Mouse (Mus musculus): ENCODE results near the gene Lrch4.
"Not testable (repeated sequence)": the region's sequence is repeated elsewhere in the genome, so short reads cannot be mapped to it uniquely, and the experiment has no call there.

Lrch4 gene

DNA sequence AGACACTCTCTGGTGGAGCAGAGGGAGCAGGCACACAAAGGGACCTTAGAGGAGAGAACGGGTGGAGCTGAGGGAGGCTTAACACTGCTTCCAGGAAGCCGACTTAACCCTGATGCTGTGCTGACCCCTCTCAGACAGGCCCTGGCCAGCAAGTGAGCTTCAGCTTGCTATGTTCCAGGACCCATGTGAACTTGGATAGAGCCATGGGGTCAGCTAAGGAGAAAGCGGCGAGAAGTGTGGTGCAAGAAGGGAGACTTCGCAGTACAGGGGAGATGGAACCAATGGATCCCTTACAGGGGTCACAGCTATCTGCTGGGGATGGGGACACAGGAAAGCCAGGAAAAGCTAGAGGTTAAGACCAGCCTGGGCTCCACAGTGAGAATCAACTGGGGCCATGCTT is 15.8 kb upstream of the Lrch4 start:
- no peak for DNase-seq (ENCODE audit: low spot score in 2 of 2)

DNA sequence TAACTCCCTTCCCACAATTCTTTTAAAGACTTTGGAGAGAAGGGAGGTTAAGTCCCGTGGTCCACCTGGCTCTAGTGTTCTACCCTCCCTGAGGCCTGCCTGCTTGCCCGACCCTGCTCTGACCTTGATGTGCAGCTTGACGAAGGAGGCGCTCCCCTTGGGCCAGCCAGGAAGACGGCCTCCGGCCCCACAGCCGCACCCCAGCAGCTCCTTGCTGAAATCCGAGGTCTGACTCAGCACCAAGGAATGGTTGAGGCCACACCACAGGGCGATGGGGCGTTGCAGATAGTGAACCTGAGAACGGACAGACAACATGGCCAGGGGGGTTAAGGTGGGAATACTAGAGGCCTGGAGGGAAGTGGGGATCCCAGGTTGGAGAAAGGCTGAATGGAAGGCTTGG is 15.4 kb upstream of the Lrch4 start, which contains the start of gene Pcolce:
Pcolce (minus strand) TSS at position 235 of the 400 bp plus-strand sequence.
- DNase-seq (ENCODE audit: low spot score in 2 of 2): peak in 1 of 2 experiments; percentile 73

DNA sequence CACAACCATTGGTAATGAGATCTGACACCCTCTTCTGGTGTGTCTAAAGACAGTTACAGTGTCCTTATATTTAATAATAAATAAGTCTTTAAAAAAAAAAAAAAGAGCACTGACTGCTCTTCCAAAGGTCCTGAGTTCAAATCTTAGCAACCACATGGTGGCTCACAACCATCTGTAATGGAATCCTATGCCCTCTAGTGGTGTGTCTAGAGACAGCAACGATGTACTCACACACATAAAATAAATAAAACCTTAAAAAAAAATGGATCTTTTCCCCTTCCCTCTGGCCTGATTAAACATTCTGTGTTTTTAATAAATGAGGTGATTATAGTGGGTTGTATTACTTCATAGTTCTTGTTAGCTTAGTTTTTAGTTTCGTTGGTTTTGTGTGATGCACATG is 14.0 kb upstream of the Lrch4 start:
- DNase-seq (ENCODE audit: low spot score in 2 of 2): not testable (repeated sequence)

DNA sequence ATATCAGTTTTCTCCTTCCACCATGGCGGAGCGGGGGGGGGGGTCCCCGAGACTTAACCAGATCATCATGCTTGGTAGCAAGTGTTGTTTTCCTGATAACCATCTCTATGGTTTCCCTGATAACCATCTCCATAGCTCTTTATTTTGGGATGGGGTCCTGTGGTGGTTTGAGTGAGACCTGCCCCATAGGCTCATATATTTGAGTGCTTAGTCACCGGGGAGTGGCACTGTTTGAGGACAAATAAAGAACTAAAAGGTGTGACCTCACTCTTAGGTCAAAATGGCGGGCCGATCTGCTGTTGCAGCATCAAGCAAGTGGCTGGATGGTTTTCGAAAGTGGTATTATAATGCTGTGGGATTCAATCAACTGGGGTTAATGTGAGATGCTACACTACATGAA is 13.6 kb upstream of the Lrch4 start:
- DNase-seq (ENCODE audit: low spot score in 2 of 2): no peak

DNA sequence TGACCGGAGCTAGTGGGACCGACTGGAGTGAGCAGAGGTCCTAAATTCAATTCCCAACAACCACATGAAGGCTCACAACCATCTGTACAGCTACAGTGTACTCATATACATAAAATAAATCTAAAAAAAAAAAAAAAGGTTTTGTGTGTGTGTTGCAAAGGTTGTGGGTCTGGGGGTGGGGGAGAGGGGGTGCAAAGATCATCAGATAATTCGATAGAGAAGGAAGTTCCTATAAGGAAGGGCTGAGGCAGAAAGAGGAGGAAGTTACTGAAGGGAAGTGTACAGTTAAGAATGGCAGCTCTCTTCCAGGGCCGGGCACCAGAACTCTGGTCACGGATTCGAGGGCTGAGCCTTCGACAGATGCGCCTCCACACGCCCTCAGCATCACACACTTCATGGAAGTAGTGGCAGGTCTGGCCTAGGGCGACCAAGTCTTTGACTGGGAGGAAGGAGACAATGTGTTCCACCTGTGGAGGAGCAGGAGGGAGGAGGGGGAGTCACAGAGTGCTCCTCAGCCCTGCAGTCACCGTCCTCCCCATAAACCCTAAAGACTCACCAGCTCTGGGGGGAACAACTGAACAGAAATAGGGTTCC is 4.9 kb upstream of the Lrch4 start:
- DNase-seq (ENCODE audit: low spot score in 2 of 2): no peak

DNA sequence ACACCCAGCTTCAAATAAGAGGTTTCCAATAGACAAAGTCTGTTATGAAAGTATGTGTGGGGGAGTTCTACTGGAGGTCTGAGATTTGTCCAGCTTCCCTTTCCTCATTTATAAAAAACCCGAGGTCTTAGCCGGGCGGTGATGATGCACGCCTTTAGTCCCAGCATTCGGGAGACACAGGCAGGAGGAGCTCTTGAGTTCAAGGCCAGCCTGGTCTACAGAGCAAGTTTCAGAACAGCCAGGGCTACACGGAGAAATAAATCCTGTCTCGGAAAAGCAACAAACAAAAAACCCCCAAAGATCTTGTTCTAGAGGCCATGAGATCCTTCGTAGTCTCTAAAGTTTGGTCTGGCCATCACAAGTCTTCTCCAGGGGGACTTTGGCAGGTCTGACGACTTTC is 930 bp upstream of the Lrch4 start:
- DNase-seq (ENCODE audit: low spot score in 2 of 2): no peak

DNA sequence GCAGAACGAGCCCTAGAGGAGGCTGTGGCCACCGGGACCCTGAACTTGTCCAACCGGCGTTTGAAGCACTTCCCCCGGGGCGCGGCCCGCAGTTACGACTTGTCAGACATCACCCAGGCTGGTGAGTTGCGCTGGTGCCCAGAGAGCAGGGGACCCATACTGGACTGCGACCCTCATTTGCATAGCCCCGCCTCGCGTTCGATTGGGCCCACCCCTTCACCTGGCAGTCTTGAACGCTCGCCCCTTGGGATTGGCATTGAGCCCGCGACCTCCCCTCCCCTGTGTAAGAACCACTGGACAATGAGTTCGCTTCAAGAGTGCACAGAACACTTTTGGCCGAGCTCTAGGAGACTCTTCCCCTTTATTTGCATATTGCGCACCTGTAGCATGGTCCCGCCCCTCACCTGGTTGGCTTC is 393 bp downstream of the Lrch4 start:
- DNase-seq (ENCODE audit: low spot score in 2 of 2): peak in 1 of 2 experiments; percentile 62

DNA sequence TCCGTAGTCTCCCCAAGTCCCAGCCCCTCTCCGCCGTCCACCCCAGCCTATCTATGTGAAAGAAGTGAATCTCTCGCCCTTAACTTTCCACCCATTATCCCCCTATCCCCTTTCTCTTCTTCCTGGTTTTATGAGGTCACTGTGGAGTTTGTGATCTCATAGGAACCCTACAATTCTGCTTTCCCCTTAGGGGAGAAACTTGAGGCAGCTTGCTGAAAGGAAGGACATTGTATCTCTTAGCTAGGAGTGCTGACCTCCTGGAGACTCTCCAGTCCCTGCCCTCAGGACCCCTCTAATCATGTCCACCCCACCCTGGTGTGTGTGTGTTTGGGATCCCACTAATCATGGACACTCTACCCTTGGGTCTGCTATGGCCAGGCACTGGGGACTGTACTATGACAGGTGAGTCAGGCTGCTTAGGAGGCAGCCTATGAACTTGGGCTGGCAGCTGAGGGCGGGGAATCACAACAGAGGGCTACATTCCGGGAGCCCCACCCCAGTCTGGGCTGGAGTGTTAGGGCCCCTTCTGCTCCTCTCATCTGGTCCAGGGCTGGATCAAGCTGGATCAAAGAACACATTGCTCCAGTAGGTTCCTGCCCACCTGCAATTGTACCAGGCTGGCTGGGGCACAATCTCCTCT is 1.1 kb downstream of the Lrch4 start:
- DNase-seq (ENCODE audit: low spot score in 2 of 2): no peak

DNA sequence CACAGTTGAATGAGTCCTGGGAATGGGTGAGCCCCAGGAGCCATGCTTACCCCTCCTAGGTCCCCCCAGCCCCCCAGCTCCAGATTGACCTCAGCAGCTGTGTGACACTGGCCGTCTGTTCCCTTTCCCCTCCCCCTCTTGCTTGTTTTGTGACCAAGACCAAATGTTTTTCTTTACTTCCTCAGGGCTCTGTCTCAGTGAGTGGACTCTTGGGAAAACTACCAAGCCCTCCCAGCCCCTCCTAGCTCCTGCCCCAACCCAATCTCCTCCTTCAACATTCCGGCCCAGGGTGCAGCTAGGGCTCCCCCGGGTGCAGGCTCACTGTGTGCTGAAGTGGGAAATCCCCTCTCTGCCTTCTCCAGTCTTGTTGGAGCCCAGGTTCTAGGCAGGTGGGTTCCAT is 1.7 kb downstream of the Lrch4 start:
- DNase-seq (ENCODE audit: low spot score in 2 of 2): no peak

DNA sequence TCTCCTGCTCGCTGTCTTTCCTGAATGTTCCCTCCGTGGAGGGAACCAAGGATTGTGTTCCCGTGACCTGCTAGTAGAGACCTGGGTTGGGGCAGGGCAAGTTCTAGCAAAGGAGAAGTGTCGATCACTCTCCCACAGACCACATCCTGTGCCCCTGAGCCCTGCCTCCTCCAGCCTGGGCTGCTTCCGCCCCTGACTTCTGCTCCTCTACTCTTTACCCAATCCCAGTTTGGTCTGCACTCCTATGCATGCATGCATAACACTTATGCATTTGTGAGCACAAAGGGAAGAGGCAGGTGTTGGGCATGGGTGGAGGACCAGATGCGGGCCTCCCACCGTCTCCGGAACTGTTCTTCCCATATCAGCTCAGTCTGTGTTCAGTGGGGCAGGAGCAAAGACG is 2.2 kb downstream of the Lrch4 start:
- DNase-seq (ENCODE audit: low spot score in 2 of 2): no peak

DNA sequence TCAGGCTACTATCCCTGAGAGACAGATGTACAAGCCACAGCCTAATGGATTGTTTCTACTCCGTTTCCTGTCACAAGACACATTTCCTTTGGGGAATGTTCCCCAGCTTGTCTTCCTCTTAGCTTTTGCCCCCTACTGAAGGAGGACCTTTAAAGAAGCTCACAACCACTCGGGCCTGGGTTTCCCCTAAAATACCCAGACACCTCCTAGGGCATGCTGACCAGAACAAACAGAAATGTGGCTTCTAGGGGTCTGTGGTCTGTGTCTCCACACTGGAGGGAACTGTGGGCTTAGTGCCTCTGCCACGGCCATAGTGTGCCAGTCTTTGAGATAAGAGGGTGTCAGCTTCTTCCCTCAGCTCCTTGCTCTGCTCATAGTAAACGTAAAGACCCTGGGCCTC is 2.7 kb downstream of the Lrch4 start:
- DNase-seq (ENCODE audit: low spot score in 2 of 2): no peak

DNA sequence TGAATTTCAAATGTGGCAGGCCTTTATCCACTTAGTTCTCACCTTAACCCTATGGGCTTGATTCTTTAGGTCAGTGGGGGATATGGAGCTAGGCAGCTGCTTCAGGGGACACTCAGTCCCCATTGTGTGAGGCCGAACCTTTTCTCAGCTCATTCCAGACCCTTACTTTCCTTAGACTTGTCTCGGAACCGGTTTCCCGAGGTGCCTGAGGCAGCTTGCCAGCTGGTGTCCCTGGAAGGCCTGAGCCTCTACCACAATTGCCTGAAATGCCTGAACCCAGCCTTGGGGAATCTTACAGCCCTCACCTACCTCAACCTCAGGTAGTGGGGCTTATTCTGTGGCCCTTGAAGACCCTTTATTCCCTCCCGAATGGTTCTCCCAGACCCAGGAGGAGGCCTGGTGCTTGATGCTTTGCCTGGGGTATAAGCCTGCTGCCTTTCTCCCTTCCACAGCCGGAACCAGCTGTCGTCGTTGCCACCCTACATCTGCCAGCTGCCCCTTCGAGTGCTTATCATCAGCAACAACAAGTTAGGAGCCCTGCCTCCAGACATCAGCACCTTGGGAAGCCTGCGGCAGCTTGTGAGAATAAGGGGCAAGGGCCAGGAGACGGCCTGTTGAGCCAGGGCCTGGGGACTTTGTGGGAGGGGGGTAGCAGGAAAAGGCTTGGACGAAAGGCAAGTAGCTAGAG is 4.6 kb downstream of the Lrch4 start:
- DNase-seq (ENCODE audit: low spot score in 2 of 2): peak in 1 of 2 experiments; percentile 17

DNA sequence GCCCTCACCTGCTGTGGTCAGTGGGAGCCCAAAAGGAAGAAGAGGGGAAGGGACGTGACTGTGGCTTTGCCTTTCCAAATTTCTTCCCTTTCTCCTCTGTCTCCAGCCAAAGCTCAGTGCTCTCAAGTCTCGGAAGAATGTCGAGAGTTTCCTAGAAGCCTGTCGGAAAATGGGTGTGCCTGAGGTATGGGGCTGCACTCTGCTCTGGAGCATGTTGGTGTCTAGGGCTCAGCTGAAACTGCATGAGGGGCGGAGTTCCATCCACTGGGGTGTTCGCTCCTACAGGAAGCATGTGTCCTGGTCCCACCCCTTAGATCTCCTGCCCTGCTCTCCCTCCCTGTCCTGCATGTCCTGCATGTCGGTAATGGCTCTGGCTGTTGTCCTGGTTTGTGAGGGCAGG is 10.6 kb downstream of the Lrch4 start:
- DNase-seq (ENCODE audit: low spot score in 2 of 2): no peak

DNA sequence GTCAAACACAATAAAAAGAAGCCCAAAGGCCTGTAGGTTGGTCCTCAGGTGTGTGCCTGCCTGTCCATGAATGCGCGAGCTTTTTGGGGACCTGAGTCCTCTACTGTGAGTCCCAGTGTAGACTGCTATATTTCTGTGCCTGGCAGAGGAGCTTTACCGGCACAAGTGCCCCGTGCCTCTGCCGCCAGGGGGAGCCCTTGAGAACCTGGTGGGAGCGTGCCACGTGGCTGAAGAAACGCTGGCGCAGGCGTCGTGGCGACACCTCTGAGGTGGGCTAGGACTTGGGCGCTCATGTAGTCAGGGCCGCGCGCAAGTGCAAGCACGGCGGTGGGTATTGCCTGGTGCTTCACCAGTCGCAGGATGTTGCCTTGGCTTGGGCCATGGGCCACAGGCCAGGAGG is 12.1 kb downstream of the Lrch4 start, which contains the start of gene Sap25:
Sap25 (plus strand) TSS at position 281 of the 400 bp plus-strand sequence.
- peak in 1 of 2 experiments; percentile 23 for DNase-seq (ENCODE audit: low spot score in 2 of 2)

DNA sequence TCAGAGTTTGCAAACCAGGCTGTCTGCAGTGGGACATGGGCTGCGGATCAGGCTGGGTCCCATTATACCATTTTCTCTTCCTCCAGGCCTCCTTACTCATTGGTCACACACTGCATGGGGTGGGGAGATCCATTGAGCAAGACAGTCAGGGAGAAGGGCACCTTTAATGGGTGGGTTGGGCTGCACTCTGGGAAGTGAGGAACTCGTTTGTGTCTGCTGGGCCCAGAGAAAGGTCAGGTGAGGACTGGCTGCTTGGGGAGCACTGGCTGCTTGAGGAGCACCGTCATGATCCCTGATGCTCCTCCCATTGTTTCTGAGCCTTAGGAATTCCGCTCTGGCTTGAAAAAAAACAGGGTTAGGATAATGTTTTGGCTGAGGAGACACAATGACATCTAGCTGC is 14.0 kb downstream of the Lrch4 start:
- peak in 1 of 2 experiments; percentile 16 for DNase-seq (ENCODE audit: low spot score in 2 of 2)

DNA sequence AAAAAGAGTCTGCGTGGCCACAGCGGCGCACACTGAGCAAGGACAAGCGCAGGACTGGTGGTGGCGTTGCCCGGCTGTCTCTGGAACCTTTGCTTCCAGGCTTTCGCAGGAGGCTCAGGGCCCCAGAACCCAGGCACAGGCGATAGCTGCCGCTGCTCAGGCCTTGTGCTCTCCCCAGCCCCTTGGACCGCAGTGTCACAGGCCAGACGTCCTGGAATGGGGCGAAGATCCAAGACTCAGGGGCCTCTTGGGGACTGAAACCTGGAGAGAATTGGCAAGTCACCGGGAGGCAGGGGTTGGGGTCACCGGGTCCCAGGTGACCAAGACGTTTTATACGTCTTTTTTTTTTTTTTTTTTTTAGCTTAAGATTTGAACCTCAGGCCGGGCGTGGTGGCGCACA is 15.6 kb downstream of the Lrch4 start:
- DNase-seq (ENCODE audit: low spot score in 2 of 2): peak in 1 of 2 experiments; percentile 17

DNA sequence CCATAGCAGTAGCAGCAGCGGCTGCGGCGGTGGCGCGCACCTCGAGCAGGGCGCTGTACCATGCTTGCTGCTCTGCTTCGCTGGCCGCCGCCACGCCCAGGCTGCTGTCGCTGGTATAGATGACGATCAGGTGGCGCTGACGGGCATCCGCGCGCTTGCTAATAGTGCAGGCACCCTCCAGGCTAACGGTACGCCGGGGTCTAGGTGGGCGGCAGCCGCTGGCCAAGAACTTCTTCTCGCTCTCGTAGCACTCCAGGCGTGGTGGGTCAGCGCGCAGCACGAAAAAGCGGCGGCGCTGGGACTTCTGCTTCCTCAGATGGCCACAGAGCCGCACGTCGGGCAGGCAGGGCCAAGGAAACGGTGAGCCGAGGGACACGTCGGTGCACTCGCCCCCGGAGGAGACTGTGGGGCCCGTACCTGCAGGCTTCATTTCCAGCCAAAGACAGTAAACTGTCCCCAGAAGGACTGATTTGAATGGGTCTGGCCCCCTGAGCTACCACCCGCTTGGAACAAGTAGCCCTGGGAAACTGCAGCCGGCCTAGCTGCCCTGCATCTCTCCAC is 16.2 kb downstream of the Lrch4 start:
- peak in 1 of 2 experiments; percentile 25 for DNase-seq (ENCODE audit: low spot score in 2 of 2)

DNA sequence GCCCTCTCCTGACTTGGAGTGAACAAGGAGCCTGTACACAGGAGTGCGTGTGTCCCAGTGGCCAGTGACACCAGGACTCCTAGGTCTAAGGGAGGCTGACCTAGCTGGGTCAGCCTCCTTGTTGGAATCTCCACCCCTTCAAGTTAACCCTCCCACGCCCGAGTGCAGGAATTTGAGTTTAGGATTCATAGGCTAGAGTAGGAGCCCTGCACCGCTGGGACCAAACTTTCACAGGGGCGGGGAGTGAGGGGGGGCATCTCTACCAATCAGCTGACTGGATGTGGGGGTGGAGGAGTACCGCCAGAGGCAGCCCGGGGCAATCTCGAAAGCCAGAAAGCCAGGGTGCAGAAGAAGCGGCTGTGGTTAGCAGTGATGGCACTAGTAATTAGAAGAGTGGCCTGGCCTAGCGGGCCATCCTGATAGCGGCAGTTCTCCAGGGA is 16.8 kb downstream of the Lrch4 start, which contains the start of gene Irs3:
Irs3 (minus strand) TSS at position 63 of the 440 bp plus-strand sequence.
- peak in 1 of 2 experiments; percentile 23 for DNase-seq (ENCODE audit: low spot score in 2 of 2)

DNA sequence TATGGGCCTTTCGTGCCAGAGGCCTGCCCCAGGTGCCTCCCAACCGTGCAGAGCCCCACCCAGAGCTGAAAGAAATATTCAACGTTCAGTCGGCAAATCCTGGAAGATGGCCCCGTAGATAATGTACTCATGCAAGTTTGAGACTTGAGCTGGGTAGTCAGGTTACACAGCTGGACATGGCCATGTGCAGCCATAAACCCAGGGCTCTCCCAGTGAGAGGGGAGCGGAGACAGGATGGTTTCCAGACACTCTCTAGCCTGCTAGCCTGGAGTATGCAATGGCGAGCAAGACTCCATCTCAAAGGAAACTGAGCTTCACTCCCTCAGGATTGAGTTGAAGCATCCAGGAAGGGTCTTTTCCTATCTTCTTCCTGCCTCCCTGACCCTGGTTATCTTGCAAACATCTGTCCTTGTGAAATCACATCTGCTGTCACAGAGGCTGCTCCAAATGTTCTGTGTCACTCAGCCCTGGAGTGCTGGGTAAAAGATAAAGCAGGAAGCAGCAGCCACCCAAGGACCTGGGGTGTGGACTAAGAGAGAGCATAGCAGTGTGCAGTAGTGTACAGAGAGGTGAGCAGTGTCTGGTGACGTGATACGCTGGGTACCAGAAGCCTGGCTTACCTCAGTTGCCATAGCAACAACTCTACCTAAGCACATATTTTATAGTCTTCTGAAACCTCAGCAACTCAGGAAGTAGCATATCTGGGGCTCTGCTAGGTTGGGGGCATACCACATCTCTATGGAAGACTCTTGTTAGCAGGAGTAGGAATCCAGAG is 19.1 kb downstream of the Lrch4 start:
- no peak for DNase-seq (ENCODE audit: low spot score in 2 of 2)

DNA sequence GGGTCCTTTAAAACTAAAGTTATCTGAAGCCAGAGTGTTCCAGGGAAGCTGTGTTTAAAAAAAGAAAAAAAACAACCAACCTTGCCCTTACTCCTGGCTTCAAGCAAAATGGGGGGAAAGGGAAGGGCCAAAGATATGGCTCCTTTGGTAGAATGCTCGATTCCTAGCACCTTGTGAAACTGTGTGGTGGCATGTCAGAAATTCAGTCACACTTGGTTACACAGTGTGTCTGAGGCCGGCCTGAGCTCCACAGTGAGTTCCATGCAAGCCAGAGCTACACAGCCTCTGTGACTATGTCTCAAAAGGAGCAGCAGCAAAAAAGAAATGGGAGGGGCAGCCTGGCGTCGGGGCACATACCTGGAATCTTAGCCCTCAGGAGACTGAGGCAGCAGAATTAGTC is 20.3 kb downstream of the Lrch4 start:
- DNase-seq (ENCODE audit: low spot score in 2 of 2): no peak

DNA sequence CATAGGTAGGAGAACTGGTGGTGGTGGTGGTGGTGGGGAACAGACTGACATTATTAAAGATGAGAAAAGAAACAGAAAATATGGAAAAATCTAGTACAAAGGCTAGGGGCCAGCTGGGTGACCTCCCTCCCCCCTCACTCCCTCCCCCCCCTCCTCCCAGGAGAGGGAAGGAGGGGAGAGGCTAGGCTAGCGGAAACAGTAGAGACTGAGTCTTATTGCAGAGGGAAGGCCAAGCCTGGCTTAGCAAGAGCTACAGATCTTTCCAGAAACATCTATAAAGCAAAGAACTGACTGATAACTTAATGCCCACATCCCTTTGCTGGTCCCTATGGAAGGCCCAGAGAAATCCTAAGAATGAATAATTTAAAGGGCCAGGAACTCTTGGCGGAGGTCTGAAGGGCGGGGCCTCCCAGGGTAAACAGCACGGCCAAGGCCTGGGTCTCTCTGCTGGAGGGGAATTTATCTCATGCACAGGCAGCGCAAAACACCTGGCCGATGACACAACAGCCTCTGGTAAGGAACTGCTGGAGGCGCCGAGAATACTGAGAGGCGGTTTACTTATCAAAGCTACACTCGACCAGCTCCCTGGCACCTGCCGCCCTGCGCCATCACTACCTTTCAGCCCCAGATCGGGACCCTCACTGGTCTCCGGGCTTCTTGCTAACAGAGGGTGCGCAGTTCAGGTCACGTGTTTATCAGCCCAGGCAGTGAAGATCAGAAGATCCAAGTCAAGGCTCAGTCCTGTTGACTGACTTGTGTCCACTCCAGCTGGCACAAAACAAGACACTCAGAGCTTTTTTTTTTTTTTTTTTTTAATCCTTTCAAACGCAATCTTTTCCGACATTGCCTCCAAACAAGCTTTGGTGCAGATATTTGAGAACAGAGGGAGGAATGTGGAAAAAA is 21.0 kb downstream of the Lrch4 start:
- no peak for DNase-seq (ENCODE audit: low spot score in 2 of 2)
